Mouse (Mus musculus) intestine, embryonic 14.5 days (tissue): ENCODE data around the gene Stpg1. TPM values are rescaled to one million over a fixed set of nuclear protein-coding genes. Genes with fewer than 3 reads are reported as not detected.

Source experiments
- ATAC-seq: fragments of 200-750 bp; cut with Nextera tagmentation; replicated peaks from 2 replicates; pipeline ENCODE4 v1.8.0; 2017; ENCODE audit warnings: low read depth, moderate number of reproducible peaks, moderate TSS enrichment, moderate library complexity; ENCODE audit not compliant: low FRiP score, low TSS enrichment
- DNase-seq: peaks from one replicate; pipeline ENCODE4 v3.0.0-alpha.2; 2018; ENCODE audit warnings: low spot score
- H3K27ac ChIP-seq: fragments of 300-500 bp; sonication (generic); 2 replicates; pipeline ENCODE4 v1.5.1; 2014; ENCODE audit warnings: low read depth, mild to moderate bottlenecking, control low read depth
- H3K27me3 ChIP-seq: fragments of 300-500 bp; sonication (generic); replicated peaks from 2 replicates; pipeline ENCODE4 v1.6.1; 2014; ENCODE audit warnings: low read length, control low read depth; ENCODE audit not compliant: control insufficient read depth, insufficient read depth
- H3K36me3 ChIP-seq: fragments of 300-500 bp; sonication (generic); 2 replicates; pipeline ENCODE4 v1.6.1; 2014; ENCODE audit warnings: low read length, control low read depth; ENCODE audit not compliant: control insufficient read depth, insufficient read depth
- H3K4me1 ChIP-seq: fragments of 300-500 bp; sonication (generic); replicated peaks from 2 replicates; pipeline ENCODE4 v1.6.1; 2014; ENCODE audit warnings: low read length, control low read depth, mixed read lengths; ENCODE audit not compliant: control insufficient read depth, insufficient read depth
- H3K4me2 ChIP-seq: fragments of 300-500 bp; sonication (generic); 2 replicates; pipeline ENCODE4 v1.6.1; 2014; ENCODE audit warnings: low read length
- H3K4me3 ChIP-seq: fragments of 300-500 bp; sonication (generic); 2 replicates; pipeline ENCODE4 v1.5.1; 2014; ENCODE audit warnings: low read depth, low read length, control low read depth, mixed read lengths
- H3K9ac ChIP-seq: fragments of 300-500 bp; sonication (generic); 2 replicates; pipeline ENCODE4 v1.6.1; 2014; ENCODE audit warnings: mild to moderate bottlenecking, low read length
- H3K9me3 ChIP-seq: fragments of 300-500 bp; sonication (generic); 2 replicates; pipeline ENCODE4 v1.6.1; 2016; ENCODE audit warnings: low read length, control low read depth; ENCODE audit not compliant: control insufficient read depth
- WGBS: fragments of 180-500 bp; shearing (Covaris S2); extraction: QIAGEN DNeasy Blood & Tissue Kit; methylation state at CpG from one replicate; pipeline ENCODE4 v1.1.7; 2014; 5-methylcytosine and 5-hydroxymethylcytosine counted together
- polyA plus RNA-seq: library from polyadenylated mRNA; unstranded; fragments of >200 nt; fragmentation: Nextera tagmentation; extraction: Ambion mirVana; gene quantifications from 2 replicates; pipeline ENCODE4 v1.2.1, GENCODE M21; 2014

Stpg1 gene
- polyA plus RNA-seq, 1 experiment from 2014 or later: 0.42 TPM

DNA sequence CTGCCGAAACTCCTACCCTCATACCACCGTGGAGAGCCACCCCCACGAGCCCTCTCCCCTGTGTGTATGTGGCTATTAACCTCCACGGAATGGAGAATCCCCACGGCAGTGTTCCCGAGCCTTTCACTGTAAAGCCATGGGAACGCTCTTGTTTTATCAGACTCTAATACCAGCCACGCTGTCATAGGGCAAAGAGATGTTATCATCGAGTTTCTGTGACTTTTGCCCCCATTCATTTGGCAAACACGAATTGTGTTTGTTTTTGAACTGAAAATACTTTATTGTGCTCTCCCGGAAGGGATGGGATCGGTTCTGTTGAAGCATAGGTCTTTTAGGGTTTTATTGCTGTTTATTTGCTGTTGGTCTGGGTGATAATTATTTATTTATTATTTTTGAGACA lies 23.5 kb downstream of the Stpg1 start:
- no peaks in the 10 kb centered on the region for H3K9me3 ChIP-seq
- no peak for DNase-seq
- H3K4me1 ChIP-seq: no peaks in the 10 kb centered on the region
- H3K27ac ChIP-seq: no peak overlapping the region
- no peak overlapping the region for H3K4me3 ChIP-seq
- H3K36me3 ChIP-seq: no peaks in the 10 kb centered on the region
- H3K4me2 ChIP-seq: no peak overlapping the region
- WGBS: 65% methylated on average over 12 of the region's 12 CpGs
- H3K9ac ChIP-seq: no peak overlapping the region
- no peaks in the 10 kb centered on the region for H3K27me3 ChIP-seq
- ATAC-seq: no peak

DNA sequence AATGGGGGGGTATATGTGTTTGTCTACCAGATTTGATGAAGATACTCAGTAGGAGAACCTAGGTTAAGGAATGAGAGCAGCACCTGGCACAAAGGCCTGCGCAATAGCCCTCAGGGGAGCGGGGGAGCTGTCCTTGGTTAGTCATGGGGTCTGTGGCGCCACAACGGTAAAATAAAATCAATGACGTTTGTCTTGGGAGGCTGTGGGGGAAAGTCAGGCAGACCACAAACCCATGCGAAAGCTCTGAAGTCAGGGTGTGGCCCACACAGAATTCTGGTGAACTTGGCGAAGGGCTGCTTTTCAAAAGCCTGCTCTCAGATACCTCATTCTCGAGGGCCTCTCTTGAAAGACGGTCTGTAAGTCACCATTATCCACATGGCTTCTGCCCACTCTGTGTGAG lies 25.8 kb downstream of the Stpg1 start:
- Histone ChIP-seq H3K27ac (no peak overlapping the region), H3K9ac (no peak overlapping the region), H3K4me2 (no peak overlapping the region), H3K4me1 (0 out of 2 replicates have a peak, but pooled peaks cover 6% of the 10 kb centered on the region), H3K4me3 (no peak overlapping the region), H3K27me3 (no peaks in the 10 kb centered on the region), H3K9me3 (no peaks in the 10 kb centered on the region), H3K36me3 (no peaks in the 10 kb centered on the region)
- DNase-seq: no peak
- no peak for ATAC-seq
- WGBS: 75% methylated on average over 9 of the region's 9 CpGs

DNA sequence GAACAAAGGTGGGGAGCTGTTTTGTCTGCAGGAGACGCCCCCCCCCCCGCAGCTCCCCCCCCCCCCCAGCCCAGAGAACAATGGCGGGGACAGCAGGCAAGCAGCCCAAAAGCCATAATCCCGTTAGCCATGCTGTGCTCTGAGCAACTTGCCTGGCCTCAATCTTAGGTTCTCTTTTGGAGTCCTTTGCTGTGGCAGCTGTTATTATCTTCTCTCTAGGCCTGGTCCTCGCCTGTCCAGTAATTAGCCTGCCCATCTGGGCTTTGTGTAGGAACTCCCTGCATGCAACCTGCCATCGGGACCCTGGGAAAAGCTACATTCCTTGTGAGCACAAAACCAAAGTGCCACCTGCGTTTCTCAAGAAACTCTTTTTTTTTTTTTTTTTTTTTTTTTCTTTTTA lies 29.3 kb downstream of the Stpg1 start:
- 0 out of 2 replicates have a peak, but pooled peaks cover 6% of the 10 kb centered on the region for H3K4me1 ChIP-seq
- DNase-seq (no peak), ATAC-seq (no peak)
- WGBS: 15% methylated on average over 6 of the region's 7 CpGs
- no peaks in the 10 kb centered on the region for H3K36me3 ChIP-seq
- H3K4me3 ChIP-seq: no peak overlapping the region
- 0 out of 2 replicates have a peak overlapping the region, but pooled peaks have one; percentile 27 for H3K27ac ChIP-seq
- H3K4me2 ChIP-seq: no peak overlapping the region
- no peaks in the 10 kb centered on the region for H3K27me3 ChIP-seq
- no peak overlapping the region for H3K9ac ChIP-seq
- no peaks in the 10 kb centered on the region for H3K9me3 ChIP-seq

- Histone ChIP-seq H3K4me2 (no peak overlapping the region), H3K27ac (no peak overlapping the region), H3K4me1 (0 out of 2 replicates have a peak, but pooled peaks cover 6% of the 10 kb centered on the region), H3K27me3 (no peaks in the 10 kb centered on the region), H3K9ac (no peak overlapping the region), H3K36me3 (no peaks in the 10 kb centered on the region), H3K9me3 (no peaks in the 10 kb centered on the region), H3K4me3 (no peak overlapping the region)
- no peak for ATAC-seq
- 67% methylated on average over 12 of the region's 12 CpGs for WGBS
- no peak for DNase-seq
Measured at GRCm38 (mm10) chr4:135525057-135525456, 30.5 kb downstream of the Stpg1 start.

- DNase-seq (no peak), ATAC-seq (no peak)
- H3K9me3 ChIP-seq: peaks cover 7% of the 10 kb centered on the region; the same call in 1 of the 2 replicates
- H3K9ac ChIP-seq: no peak overlapping the region
- no peaks in the 10 kb centered on the region for H3K36me3 ChIP-seq
- WGBS: 36% methylated on average over 14 of the region's 14 CpGs
- H3K4me3 ChIP-seq: no peak overlapping the region
- no peaks in the 10 kb centered on the region for H3K27me3 ChIP-seq
- H3K4me1 ChIP-seq: 0 out of 2 replicates have a peak, but pooled peaks cover 6% of the 10 kb centered on the region
- H3K27ac ChIP-seq: no peak overlapping the region
- no peak overlapping the region for H3K4me2 ChIP-seq
Measured at GRCm38 (mm10) chr4:135526039-135526710, 31.6 kb downstream of the Stpg1 start.

- 62% methylated on average over 2 of the region's 2 CpGs for WGBS
- Histone ChIP-seq H3K4me2 (no peak overlapping the region), H3K9me3 (peaks cover 7% of the 10 kb centered on the region; the same call in 1 of the 2 replicates), H3K9ac (no peak overlapping the region), H3K4me3 (no peak overlapping the region), H3K36me3 (no peaks in the 10 kb centered on the region), H3K27ac (no peak overlapping the region), H3K27me3 (no peaks in the 10 kb centered on the region), H3K4me1 (no peaks in the 10 kb centered on the region)
- ATAC-seq (no peak), DNase-seq (no peak)
Measured at GRCm38 (mm10) chr4:135530270-135530669, 35.7 kb downstream of the Stpg1 start.

DNA sequence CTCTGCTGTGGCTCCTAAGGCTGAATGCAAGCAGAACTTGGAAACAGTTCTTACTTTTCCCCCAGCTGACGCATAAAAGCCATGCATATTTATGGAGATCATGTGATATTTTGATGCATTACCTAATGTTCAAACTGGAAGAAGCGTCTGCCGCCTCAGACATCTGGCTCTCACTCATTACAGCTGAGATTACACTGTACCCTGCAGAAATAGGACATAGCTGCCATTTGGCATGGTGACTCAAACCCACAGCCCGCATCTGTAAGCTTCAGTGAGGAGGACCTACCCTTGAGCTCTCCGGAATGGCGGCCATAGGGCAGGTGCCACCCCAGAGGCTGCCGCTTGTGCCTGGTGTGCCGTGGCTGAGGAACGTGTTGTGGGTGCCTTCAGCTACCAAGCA lies 36.6 kb downstream of the Stpg1 start:
- WGBS: 87% methylated on average over 9 of the region's 9 CpGs
- no peak overlapping the region for H3K4me2 ChIP-seq
- H3K9me3 ChIP-seq: peaks cover 7% of the 10 kb centered on the region; the same call in 1 of the 2 replicates
- ATAC-seq: no peak
- H3K36me3 ChIP-seq: no peaks in the 10 kb centered on the region
- H3K27me3 ChIP-seq: no peaks in the 10 kb centered on the region
- H3K4me1 ChIP-seq: no peaks in the 10 kb centered on the region
- H3K4me3 ChIP-seq: no peak overlapping the region
- no peak for DNase-seq
- H3K9ac ChIP-seq: no peak overlapping the region
- no peak overlapping the region for H3K27ac ChIP-seq

GRCm38 (mm10) chr4:135531771-135532613 lies 37.4 kb downstream of the Stpg1 start:
- ATAC-seq (no peak), DNase-seq (no peak)
- Histone ChIP-seq H3K27ac (no peak overlapping the region), H3K4me2 (no peak overlapping the region), H3K36me3 (no peaks in the 10 kb centered on the region), H3K27me3 (no peaks in the 10 kb centered on the region), H3K9me3 (peaks cover 7% of the 10 kb centered on the region; the same call in 1 of the 2 replicates), H3K9ac (no peak overlapping the region), H3K4me1 (no peaks in the 10 kb centered on the region), H3K4me3 (no peak overlapping the region)
- 47% methylated on average over 9 of the region's 9 CpGs for WGBS
